Mouse (Mus musculus): ENCODE measurements around the gene Sult2b1. TPM values are rescaled to one million over a fixed set of nuclear protein-coding genes. Genes with fewer than 3 reads are reported as not detected.
A peak's percentile ranks its signal among the peaks of the same experiment; 100 is the strongest.

Sult2b1 gene
- total RNA-seq, 2 experiments from 2014 or later: 11.3 to 13.6 TPM

DNA sequence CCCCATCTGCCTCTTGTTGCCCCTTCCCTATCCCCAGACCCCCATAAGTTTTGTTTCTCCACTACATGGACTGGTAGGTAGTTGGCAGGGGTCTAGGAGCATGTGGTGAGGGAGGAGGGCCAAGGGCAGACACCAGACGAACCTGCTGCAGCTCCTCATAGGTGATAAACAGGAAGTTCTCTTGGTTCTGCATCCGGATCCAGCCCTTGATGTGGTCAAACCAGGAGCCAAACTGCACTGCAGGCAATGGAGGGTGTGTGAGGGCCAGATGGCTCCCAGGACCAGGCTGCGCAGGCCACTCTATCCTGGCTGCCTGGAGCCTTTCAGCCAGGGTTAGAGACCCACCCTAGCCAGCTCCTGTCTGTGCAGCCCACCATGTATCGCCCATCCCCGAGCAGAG is 51.0 kb downstream of the Sult2b1 start:
- no peak overlapping the region for H3K4me3 ChIP-seq
- no peak for TF ChIP-seq CTCF (IDR thresholded peaks at IDR 0.05)
- intact Hi-C loops (cut with DNase I): no loop called here
- H3K27ac ChIP-seq: no peak overlapping the region
- no peak for DNase-seq (ENCODE audit: extremely low spot score in 1 of 2, low spot score in 2 of 2)

DNA sequence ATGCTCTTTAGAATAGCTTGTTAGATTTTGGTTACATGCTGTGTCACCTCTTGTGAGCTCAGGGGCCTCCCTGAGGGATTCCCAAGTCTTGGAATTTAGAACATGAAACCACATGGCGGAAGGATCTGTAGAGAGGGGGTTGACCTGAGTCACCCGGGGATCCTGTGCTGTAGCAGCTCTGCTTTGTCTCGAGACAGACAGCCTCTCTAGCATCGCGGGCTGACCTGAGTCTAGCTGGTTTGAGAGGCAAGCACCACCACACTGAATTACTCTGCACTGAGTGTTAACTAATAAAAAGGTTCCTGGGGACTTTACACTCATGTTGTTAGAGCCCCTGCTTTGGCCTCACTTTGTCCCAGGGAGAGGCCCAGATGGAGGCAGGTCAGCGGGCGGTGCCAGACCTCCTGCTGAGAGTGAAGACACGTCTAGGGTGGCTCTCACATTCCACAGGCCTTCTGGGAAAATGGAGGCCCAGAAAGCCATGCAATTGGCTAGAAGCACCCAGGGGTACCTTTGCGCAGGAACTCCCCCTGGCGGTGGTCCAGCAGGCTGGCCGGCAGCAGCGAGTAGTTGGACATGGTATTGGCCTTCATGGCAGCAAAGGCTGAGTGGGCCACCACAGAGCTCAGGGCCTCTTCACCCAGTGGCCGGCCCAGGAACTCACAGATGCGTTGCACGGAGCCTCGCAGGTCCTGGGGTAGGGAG is 53.6 kb downstream of the Sult2b1 start:
- Histone ChIP-seq H3K4me3 (no peak overlapping the region), H3K27ac (no peak overlapping the region)
- peak; percentile 33 for TF ChIP-seq CTCF (IDR thresholded peaks at IDR 0.05)
- no peak for DNase-seq (ENCODE audit: extremely low spot score in 1 of 2, low spot score in 2 of 2)
- intact Hi-C loops (cut with DNase I): no loop called here

DNA sequence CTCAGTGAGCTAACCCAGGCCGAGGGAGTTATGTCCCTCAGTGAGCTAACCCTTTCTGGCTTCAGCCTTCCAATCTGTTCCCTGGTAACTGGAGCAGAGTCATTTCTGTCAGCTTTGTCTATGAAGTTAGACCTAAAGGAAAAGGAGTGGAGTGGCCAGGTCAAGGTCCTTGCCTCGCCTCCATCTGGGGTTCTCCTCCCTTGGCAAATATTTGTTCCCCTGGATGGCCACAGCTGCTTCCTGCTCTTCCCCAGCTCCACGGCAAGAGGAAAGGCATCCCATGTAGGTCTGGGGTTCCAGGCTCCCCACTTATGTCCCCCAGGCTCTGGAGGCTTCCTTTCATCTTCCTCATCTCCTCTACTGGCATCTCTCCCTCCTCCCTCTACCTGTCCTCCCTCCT is 56.8 kb downstream of the Sult2b1 start:
- no peak for DNase-seq (ENCODE audit: extremely low spot score in 1 of 2, low spot score in 2 of 2)
- H3K27ac ChIP-seq: no peak overlapping the region
- TF ChIP-seq CTCF (IDR thresholded peaks at IDR 0.05): no peak
- intact Hi-C loops (cut with DNase I): no loop called here
- H3K4me3 ChIP-seq: no peak overlapping the region

DNA sequence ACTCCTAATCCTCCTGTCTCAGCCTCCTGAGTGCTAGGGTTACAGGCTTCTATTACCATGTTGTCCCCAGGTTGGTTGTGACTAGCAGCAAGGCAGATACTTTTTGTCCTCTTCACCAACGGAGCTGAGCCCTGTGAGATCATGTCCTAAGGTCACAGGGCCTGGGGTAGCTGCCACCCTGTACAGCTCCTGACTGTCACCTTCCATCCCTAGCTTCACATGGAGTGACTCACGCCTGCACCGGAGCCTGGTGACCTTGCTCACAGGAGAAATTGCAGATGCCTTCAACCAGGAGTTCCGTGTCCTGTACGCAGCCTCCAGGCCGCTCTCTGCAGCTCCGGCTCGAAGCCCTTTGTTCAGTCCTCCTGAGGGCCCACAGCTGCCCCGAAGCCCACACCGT is 58.0 kb downstream of the Sult2b1 start:
- intact Hi-C loops (cut with DNase I): no loop called here
- TF ChIP-seq CTCF (IDR thresholded peaks at IDR 0.05): no peak
- no peak for DNase-seq (ENCODE audit: extremely low spot score in 1 of 2, low spot score in 2 of 2)
- Histone ChIP-seq H3K4me3 (no peak overlapping the region), H3K27ac (no peak overlapping the region)

DNA sequence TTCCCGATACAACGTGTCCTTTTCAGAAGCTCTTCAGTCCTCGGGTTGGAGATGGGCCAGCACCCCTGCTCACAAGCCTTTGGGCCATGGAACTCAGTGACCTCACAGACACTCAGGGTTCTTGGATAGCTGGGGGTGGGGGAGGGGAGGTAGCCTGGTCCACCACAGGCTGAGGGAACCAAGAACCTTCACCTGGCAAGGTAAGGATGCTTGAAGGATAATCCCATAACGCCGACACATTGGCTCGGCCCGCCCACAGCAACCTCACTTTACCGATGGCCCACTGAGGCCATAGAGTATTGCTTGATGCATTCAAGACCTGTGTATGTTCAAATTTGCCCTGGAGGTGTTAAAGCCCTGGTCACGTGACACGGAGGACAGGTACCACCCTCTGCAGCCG is 58.8 kb downstream of the Sult2b1 start, which contains the start of gene Spaca4:
Gene Spaca4, minus strand, starts transcription at position 101 of the 400 bp plus-strand sequence.
- intact Hi-C loops (cut with DNase I): no loop called here
- Histone ChIP-seq H3K4me3 (no peak within 1 kb of the TSS), H3K27ac (no peak within 1 kb of the TSS)
- no peak for DNase-seq (ENCODE audit: extremely low spot score in 1 of 2, low spot score in 2 of 2)
- no peak for TF ChIP-seq CTCF (IDR thresholded peaks at IDR 0.05)

DNA sequence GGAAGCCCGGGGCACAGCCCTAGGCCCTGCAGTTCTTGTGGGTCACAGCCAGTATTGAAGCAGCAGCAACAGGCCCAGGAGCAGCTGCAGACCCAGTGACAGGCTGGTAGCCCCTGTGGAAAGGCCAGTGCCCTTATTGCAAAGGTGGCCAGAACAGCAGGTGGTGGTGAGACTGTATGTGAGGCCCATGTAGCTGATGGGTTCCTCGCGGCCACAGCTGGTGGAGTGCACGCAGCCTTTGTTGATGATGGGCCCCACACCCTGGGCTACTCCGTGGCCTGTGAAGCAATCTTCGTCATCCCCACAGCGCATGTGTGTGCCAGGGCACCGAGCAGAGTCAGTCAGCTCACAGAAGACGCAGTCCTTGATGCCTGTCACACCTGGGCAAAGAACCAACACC is 59.3 kb downstream of the Sult2b1 start:
- Histone ChIP-seq H3K27ac (no peak overlapping the region), H3K4me3 (no peak overlapping the region)
- no peak for TF ChIP-seq CTCF (IDR thresholded peaks at IDR 0.05)
- DNase-seq (ENCODE audit: extremely low spot score in 1 of 2, low spot score in 2 of 2): no peak
- intact Hi-C loops (cut with DNase I): no loop called here

DNA sequence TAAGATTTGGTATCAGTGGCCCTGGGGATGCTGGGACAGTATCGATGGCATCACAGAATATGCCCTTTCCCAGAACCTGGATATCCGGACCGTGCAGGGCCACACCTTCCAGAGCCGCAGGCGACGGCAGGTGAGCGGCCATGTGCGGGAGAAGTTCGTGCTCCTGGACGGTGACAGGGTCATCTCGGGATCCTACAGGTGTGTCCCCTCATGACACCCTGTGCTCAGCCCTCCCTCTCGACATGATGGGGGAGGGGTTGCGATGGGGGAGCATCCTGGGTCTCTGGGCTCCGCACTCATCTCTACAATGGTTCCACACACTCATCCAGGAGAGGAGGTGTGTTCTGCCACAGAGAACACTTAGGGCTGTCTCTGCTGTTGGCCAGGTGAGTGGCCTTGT is 60.7 kb downstream of the Sult2b1 start:
- intact Hi-C loops (cut with DNase I): no loop called here
- no peak for DNase-seq (ENCODE audit: extremely low spot score in 1 of 2, low spot score in 2 of 2)
- Histone ChIP-seq H3K27ac (no peak overlapping the region), H3K4me3 (no peak overlapping the region)
- no peak for TF ChIP-seq CTCF (IDR thresholded peaks at IDR 0.05)

DNA sequence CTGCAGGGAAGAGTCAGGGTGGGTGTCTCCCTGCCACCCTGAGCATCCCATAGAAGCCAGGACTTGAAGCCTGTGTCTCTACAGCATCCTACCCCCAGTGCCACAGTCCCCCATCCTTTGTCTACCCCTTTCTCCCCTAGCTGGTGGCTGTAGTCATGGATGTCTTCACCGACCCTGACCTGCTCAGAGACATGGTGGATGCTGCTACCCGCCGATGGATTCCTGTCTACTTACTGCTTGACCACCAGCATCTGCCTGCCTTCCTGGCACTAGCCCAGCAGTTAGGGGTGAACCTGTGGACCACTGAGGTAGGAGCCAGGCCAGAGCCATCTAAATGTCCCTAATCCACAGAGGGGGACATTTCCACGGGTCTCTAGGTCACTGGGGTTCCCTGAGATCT is 61.2 kb downstream of the Sult2b1 start:
- Histone ChIP-seq H3K27ac (no peak overlapping the region), H3K4me3 (no peak overlapping the region)
- TF ChIP-seq CTCF (IDR thresholded peaks at IDR 0.05): no peak
- intact Hi-C loops (cut with DNase I): no loop called here
- no peak for DNase-seq (ENCODE audit: extremely low spot score in 1 of 2, low spot score in 2 of 2)

DNA sequence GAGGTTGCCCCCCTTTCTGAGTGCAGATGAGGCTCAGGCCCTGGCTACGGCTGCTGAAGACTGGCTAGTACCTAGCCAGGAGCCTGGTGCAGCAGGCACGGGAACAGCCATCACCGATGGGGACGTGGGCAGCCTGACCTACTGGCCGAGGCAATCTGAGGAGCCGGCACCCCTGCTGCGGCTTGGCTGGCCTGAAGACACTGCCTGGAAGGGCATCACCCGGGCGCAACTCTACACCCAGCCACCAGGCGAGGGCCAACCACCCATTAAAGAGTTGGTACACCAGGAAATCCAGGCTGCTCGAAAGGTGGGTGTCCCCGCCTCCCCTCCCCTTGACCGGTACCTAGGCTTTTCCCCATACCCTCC is 62.1 kb downstream of the Sult2b1 start:
- H3K4me3 ChIP-seq: no peak overlapping the region
- no peak overlapping the region for H3K27ac ChIP-seq
- intact Hi-C loops (cut with DNase I): no loop called here
- DNase-seq (ENCODE audit: extremely low spot score in 1 of 2, low spot score in 2 of 2): peak in 1 of 2 experiments; percentile 6
- no peak; the same call in 1 of the 2 replicates for TF ChIP-seq CTCF (IDR thresholded peaks at IDR 0.05)

DNA sequence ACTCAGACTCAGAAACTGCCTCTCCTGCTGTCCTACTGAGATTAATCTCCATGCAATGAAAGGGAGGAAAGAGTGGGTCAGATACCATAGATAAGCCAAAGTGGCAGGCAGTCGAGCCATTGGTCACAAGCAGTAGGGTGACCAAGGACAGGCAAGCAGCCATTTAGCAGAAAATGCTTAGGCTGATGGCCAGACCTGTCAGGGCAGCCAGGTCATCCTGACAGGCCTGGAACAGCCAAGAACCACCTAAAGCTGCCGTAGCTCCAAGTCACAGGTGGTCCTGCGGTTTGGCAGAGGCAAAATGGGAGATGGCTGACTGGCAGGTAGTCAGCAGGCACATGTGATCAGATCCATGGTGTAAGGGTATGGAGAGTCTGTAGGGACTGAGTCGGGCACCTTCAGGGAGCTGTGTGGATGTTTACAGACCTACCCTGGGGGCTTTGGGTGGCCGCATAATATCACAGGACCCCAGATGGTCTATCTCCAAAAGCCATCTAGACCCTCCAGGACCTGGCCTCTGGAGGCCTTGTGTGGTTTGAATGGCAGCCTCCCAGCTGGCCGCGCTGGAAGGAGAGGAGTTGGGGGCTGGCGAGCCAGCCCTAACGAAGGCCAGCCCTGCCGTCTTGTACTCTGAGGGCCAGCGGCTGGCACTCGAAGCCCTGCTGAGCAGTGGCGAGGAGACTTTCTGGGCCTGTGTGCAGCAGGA is 62.7 kb downstream of the Sult2b1 start:
- no peak for TF ChIP-seq CTCF (IDR thresholded peaks at IDR 0.05)
- Histone ChIP-seq H3K4me3 (no peak overlapping the region), H3K27ac (no peak overlapping the region)
- DNase-seq (ENCODE audit: extremely low spot score in 1 of 2, low spot score in 2 of 2): no peak
- intact Hi-C loops (cut with DNase I): no loop called here

DNA sequence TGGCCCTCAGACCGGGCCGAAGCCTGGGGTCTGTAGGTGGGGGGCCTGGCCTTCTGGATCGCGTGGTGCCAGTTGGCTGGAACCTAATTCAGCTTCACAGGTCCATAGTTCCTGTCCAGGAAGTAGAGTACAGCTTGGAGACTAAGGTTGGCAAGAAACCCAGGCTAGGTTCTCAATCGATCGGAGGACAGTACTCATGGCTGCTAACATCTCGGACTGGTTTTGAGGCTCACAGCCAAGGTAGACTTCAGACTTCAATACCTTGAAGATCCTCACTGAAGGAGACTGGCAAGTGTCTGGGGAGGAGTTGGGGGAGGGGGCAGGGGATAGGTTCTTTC is 63.3 kb downstream of the Sult2b1 start:
- Histone ChIP-seq H3K27ac (no peak overlapping the region), H3K4me3 (no peak overlapping the region)
- intact Hi-C loops (cut with DNase I): no loop called here
- no peak for DNase-seq (ENCODE audit: extremely low spot score in 1 of 2, low spot score in 2 of 2)
- no peak for TF ChIP-seq CTCF (IDR thresholded peaks at IDR 0.05)

DNA sequence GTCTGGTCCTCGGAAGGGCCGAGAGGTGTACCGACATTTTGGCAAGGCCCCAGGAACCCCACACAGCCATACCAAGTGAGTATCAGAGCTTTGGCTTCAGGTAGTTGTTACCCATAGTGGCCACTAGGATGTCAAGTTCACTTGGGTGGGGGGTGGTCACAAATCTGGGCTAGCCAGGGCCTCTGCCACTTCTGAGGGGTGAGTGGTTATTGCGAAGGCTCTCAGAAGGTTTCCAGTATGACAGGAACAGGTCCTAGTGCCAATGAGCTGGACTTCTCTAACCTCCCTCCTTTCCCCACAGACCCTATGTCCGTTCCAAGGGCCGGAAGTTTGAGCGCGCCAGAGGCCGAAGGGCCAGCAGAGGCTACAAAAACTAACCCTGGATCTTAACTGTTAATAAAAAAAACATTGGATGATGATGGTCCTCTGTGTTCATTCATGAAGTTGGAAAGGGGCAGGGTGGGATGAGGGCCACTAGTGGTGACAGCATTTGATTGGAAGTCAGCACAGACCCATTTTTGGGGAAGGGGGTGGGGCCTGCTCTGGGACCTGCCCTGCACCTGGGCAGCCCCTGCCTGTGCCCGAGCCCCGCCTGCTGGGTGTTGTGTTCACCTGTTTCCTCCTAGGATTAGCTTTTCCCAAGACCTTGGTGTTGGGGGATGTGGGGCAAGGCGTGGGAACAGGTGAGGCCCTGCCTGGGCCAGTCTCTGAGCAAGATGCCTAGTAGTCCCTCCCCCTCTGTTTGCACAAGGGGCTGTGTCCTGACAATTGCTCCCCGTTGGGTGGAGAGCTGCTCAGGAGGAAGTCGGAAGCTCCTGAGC is 63.8 kb downstream of the Sult2b1 start, which contains the start of gene Fam83e:
Gene Fam83e, plus strand, starts transcription at position 800 of the 821 bp plus-strand sequence.
- peak in 1 of 2 experiments; percentile 7 for DNase-seq (ENCODE audit: extremely low spot score in 1 of 2, low spot score in 2 of 2)
- Histone ChIP-seq H3K27ac (no peak within 1 kb of the TSS), H3K4me3 (no peak within 1 kb of the TSS)
- TF ChIP-seq CTCF (IDR thresholded peaks at IDR 0.05): peak; percentile 28
- intact Hi-C loops (cut with DNase I): no loop called here
